Mouse (Mus musculus): ENCODE measurements at regions not wholly inside any gene's neighbourhood (a gene's known extent, or its start where the extent isn't known, plus 50 kb on each side); places are given as distances from the start of the nearest gene placed in this dataset.

DNA sequence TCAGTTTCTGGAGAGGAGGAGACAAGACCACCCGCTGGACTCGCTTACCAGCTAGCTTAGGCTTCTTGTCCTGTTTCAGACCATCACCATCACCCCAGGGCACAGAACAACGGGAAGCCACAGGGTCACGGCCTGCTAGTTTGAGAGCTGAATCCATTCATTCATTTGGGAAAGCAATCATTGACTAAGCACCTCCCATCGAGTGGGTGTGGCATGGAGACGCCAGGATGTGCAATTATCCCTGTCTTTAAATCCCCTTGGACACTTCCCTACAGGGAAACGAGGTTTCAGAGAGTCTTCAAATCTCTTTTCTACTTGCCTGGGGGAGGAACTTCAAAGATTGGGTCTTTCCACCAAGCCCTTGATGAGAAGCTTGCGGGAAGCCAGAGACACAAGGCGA lies 108.7 kb downstream of the 2410131K14Rik start:
- DNase-seq: no peak

DNA sequence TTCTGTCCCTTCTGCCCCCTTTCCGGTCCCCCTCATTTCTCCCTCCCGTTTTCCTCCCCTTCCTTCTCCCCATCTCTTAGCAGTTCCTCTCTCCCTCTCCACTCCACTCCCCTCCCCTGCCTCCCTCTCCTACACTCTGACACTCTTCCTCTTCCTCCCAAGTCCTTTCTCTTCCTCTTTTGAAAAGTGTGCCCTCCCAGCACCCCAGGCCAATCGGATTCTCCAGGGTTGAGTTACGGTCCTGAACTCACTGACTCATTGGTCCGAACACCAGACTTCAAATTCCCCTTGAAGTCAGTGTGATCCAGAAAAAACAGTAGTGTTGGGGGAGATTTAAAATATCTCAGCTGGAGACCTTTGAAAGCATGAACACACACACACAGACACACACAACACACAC lies 109.1 kb downstream of the 2410131K14Rik start:
- DNase-seq: no peak

GRCm38 (mm10) chr5:118354871-118355270 lies 109.8 kb downstream of the 2410131K14Rik start:
- no peak for DNase-seq

GRCm38 (mm10) chr5:118355287-118355686 lies 110.3 kb downstream of the 2410131K14Rik start:
- DNase-seq: no peak

DNA sequence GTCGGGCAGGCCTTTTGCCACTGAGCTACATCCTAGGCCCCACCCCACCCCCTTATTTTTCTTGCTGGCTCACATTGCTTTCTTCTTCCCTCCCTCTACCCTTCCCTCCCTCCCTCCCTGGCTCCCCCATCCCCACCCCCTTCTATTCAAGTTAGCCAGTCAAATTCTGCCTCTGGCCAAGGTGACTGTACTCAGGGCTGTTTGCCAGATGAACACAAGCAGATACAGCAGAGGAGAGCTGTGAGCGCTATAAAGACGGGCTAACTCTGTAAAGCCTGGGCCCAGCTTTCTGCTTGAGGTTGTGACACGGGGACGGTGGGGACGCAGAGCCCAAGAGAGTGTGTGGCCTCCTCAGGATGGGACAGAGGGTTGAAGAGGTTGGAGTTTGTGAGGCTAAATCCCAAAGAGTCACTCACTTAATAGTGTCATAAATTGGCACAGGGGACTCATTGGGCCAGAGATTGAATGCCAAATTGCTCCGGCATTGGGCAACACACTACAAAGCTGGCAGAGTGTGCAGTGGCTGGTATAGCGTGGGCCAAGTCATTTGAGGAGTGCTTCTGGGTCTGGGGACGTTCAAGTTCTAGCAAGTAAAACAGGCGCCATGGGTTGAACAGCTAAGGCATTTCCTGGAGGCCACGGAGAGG lies 110.8 kb downstream of the 2410131K14Rik start:
- no peak for DNase-seq

GRCm38 (mm10) chr5:118359646-118360373 lies 114.8 kb downstream of the 2410131K14Rik start:
- no peak for DNase-seq

DNA sequence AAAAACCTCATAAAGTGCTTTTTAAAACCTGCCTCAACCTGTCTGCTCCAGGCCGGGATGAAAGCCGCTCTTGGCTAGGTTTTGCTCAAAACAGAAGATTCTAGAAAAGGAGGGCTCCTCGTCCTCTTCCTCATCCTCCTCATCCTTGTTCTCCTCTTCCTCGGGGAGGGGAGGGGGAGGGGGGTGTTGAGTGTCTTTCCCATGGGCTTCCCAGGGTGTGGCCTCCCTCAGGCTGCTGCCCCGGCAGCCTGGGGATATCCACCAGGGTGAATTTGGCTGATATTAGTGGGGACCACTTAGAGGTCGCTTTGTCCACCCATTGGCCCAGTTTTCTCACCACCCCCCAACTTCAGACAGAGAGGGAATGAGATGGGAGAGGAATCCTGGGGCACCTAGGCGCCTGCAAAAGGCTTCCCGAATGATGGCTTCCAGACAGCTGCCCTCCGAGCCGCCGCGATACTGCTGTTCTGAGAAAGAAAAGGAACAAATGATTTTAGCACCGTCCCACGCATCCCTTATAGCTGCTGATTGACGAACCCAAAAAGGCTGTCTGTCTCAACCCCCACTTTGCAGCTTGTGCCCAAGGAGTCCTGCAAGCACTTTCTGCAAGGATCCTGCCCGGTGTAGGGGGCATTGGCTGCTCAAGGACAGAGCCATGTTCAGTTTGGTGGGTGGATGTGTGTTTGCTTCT lies 115.5 kb downstream of the 2410131K14Rik start:
- no peak for DNase-seq

DNA sequence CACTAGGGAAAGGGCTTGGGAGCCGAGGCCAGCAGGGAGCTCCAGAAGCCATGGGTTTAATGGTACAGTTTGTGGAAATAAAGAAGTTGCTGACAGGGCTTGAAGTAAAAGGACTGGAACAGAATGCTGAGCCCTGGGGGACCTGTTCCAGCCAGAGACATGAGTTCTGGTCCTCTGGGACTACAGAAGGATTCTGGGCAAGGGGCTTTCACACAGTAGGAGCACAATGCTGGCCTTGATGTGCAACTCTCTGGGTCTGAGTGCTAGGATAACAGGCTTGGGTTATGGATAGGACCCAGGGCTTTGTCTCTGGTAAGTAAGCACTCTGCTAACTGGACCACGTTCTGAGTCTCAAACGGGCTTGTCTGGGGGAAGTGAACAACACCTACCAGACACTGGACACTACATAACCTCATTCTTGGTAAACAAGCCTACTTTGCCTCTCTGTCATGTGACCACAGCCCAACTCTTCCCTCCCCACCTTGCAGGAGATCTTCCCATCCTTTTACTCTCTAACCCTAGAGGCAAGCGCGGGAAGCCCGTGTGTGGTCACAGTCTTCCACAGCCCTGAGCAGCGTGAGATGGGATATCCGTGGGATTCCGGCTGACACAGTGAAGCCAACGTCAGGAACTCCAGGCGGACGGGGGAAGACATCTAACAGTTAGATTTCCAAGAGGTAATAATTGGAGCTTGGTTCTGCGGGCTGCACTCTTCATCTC lies 116.3 kb downstream of the 2410131K14Rik start:
- no peak for DNase-seq

DNA sequence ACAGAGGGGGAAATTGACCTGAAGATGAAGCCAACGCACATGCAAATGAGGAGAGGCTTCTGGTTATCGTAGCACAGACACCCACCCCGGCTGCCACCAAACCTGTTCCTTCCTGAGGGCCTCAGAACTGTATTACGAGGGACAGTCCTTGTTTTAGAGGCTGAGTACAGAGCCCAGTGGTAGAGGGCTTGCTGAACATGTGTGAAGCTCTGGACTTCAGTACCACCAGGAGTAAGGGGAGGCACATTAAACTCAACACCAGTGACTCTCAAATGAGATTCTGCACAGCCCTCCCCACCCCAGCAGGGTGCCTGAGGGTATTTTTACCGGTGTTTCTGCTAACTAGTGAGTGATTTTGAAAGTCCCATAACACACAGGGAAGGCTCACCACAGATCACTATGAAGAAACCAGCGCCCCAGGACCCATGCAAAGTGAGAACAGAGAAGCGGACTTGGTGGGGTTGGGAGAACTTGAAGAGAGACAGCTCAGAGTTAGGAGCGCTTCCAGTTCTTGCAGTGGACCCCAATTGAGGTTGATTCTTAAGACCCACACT lies 116.9 kb downstream of the 2410131K14Rik start:
- no peak for DNase-seq

DNA sequence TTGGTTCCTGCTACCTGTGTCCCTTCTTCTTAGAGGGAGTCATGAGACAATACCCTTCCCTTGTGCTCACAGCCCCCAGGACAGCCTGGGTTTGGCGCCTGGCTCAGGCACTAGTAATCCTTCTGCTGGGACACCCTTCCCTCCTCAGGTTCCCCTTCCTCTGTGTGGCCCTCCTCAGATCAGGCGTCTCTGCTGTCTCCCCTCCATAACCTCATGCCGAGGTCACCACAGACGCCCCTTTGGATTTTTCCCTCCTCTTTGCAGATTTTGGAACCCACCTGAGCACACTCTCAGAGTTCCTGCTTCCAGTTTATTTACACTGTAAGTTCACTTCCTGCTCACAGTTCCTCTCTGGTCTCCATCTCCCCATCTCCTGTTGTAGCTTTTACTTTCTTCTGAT lies 117.7 kb downstream of the 2410131K14Rik start:
- DNase-seq: no peak

DNA sequence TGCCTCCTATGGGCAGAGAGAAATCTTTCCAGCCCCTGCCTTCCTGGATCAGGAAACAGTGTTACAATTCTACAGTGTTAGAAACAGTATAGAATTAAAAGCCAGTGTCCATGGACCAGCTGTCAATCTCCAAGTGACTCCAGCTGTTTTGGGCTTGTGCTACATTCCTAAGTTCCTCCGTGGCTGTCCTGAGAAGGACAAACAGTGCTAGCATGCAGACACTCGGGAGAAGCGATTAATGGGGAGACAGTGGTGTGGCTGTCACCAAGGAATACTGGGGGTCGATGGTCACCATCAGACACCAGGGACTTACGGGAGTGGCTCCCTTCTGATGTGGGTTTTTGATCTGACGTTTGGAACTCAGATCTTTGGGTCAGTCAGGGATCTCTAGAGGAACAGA lies 118.1 kb downstream of the 2410131K14Rik start:
- no peak for DNase-seq

DNA sequence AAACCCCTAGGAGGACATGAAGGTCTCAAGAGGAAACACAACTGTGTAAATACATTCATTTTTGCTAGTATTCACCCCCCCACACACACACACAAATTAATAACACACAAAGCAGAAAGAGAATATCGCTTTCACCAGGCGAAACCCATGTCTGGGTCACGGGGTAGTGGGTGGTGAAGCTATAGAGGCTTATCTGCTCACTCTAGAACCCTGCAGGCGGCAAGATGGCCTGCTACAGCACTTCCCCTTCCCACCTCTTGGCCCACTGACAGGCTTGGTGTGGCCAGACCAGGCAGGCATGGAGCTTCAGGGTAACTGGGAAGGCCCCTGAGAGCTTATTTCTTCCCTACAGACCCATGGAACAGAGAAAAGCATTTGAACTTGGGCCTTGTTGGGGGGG lies 119.6 kb downstream of the 2410131K14Rik start:
- DNase-seq: no peak

GRCm38 (mm10) chr5:118365196-118365595 lies 120.2 kb downstream of the 2410131K14Rik start:
- DNase-seq: no peak

- no peak for DNase-seq
Observed at GRCm38 (mm10) chr5:118365651-118366050, 120.6 kb downstream of the 2410131K14Rik start.

DNA sequence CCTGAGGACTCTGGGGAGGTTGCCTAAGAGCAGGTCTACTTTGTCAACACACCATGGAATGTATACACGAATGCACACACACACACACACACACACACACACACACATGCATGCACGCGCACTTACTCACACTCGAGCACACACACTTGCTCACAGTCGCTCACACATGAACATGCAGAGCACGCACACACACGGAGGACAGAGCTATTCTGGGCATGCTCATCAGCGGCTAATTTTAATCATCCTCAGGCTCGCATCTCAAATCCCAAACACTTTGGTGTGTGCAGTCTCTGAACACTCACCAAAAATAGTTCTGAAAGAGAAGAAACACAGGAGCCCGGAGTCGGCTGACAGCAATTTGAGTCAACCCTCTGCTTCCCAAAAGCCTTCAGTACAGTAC lies 122.0 kb downstream of the 2410131K14Rik start:
- no peak for DNase-seq

DNA sequence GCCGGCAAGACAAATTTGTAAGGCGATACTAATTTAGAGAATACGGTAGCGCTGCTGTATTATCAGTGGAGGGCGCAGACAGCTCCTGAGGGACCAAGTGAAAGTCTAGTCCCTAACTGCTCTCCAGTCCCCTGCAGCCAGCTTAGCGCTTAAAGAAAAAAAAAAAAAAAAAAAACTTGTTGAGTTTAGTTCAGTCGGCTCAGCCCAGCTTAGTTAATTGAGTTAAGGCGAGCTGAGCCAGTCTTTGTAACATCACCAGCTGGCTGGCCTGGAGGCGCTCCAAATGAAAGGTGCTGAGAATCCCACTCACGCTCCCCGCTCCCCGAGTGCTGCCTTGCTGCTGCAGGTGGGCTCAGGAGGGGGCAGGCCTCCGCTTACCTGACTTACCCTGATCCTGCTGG lies 128.6 kb downstream of the 2410131K14Rik start:
- DNase-seq: no peak

- no peak for DNase-seq
Observed at GRCm38 (mm10) chr5:118374968-118375367, 129.9 kb downstream of the 2410131K14Rik start.

- no peak for DNase-seq
Observed at GRCm38 (mm10) chr5:118375916-118376315, 130.9 kb downstream of the 2410131K14Rik start.

GRCm38 (mm10) chr5:118376478-118376877 lies 131.5 kb downstream of the 2410131K14Rik start:
- DNase-seq: no peak

DNA sequence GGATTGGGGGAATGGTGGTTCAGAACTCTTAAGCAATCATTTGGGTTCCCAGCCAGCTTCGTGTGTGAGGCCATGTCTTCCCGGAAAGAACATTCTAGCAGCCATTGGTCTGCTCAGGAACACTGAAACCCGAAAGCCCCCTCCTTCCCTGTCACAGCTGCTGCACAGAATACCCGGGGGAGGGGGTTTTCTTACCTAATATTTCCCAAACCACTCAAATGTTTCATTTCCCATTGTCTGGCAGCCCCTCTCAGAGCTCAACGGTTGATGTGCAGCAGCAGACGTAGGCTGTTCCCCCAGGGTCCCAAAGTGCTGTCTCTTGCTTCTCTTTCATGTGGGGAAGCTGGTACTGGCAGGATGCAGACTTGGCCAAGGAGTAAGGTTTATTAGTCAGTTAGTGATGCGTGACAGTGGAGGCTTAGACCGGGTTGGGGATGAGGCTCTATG lies 132.4 kb downstream of the 2410131K14Rik start:
- DNase-seq: no peak

- no peak for DNase-seq
Observed at GRCm38 (mm10) chr5:118379245-118380051, 134.4 kb downstream of the 2410131K14Rik start.

GRCm38 (mm10) chr5:118380052-118380421 lies 135.0 kb downstream of the 2410131K14Rik start:
- no peak for DNase-seq

All from gastrocnemius, postnatal 10 days (tissue).